Mouse (Mus musculus) MEL (cell line): ENCODE data around the gene Stard7. TPM values are rescaled to one million over a fixed set of nuclear protein-coding genes. Genes with fewer than 3 reads are reported as not detected.
A peak's percentile ranks its signal among the peaks of the same experiment; 100 is the strongest.

Source experiments
- DNase-seq: peaks from one replicate; pipeline ENCODE4 v3.0.0; 2011; ENCODE audit warnings: low read depth, low spot score
- H3K27ac ChIP-seq: 2 replicates; pipeline ENCODE4 v1.5.1; 2012; ENCODE audit warnings: low read depth, mild to moderate bottlenecking, control low read depth, low read length, moderate library complexity; ENCODE audit not compliant: control insufficient read depth
- H3K27me3 ChIP-seq, 2 experiments: fragments of 150-350 bp in 1 of 2; sonication (generic) in 1 of 2; 2 replicates each; pipeline ENCODE4 v1.6.1; 2012; ENCODE audit warnings: low read length in 2 of 2, mild to moderate bottlenecking in 2 of 2, improper control_type of control experiment in 1 of 2, moderate library complexity in 1 of 2; ENCODE audit not compliant: insufficient read depth in 2 of 2, control insufficient read depth in 1 of 2
- H3K36me3 ChIP-seq, 2 experiments: 2 replicates each; pipeline ENCODE4 v1.6.1; 2012 to 2014; ENCODE audit warnings: low read length in 2 of 2, improper control_type of control experiment in 1 of 2, inconsistent platforms in 1 of 2, mild to moderate bottlenecking in 1 of 2; ENCODE audit not compliant: insufficient read depth in 2 of 2, control insufficient read depth in 1 of 2
- H3K4me1 ChIP-seq, 2 experiments: fragments of 150-350 bp in 1 of 2; sonication (generic) in 1 of 2; 2 replicates each; pipeline ENCODE4 v1.6.1; 2012; ENCODE audit warnings: low read length in 2 of 2, improper control_type of control experiment in 1 of 2, mild to moderate bottlenecking in 1 of 2; ENCODE audit not compliant: insufficient read depth in 2 of 2, control insufficient read depth in 1 of 2
- H3K4me3 ChIP-seq, 2 experiments: fragments of 150-350 bp in 1 of 2; sonication (generic) in 1 of 2; 2 replicates each; pipeline ENCODE4 v1.5.1; 2012; ENCODE audit warnings: low read depth in 2 of 2, low read length in 2 of 2, mild to moderate bottlenecking in 2 of 2, moderate library complexity in 2 of 2, control low read depth in 1 of 2, improper control_type of control experiment in 1 of 2; ENCODE audit not compliant: control insufficient read depth in 1 of 2, insufficient read depth in 1 of 2
- H3K79me2 ChIP-seq: 2 replicates; pipeline ENCODE4 v1.6.1; 2012; ENCODE audit warnings: mild to moderate bottlenecking, low read length, moderate library complexity; ENCODE audit not compliant: control insufficient read depth, poor library complexity, insufficient read depth
- H3K9ac ChIP-seq: 2 replicates; pipeline ENCODE4 v1.6.1; 2012; ENCODE audit warnings: low read depth, mild to moderate bottlenecking, control low read depth, low read length, moderate library complexity; ENCODE audit not compliant: control insufficient read depth, poor library complexity, severe bottlenecking
- H3K9me3 ChIP-seq: fragments of 150-350 bp; sonication (generic); replicated peaks from 2 replicates; pipeline ENCODE4 v1.6.1; 2012; ENCODE audit warnings: mild to moderate bottlenecking, low read length, improper control_type of control experiment, moderate library complexity; ENCODE audit not compliant: insufficient read depth
- BHLHE40 ChIP-seq: IDR thresholded peaks from 2 replicates; pipeline ENCODE4 v1.6.1; 2012; ENCODE audit warnings: low read depth, mild to moderate bottlenecking, inconsistent platforms, low read length, improper control_type of control experiment, borderline replicate concordance
- CHD1 ChIP-seq: IDR thresholded peaks from 2 replicates; pipeline ENCODE4 v1.6.1; 2012; ENCODE audit warnings: low read depth, mild to moderate bottlenecking, inconsistent platforms, low read length, improper control_type of control experiment
- CHD2 ChIP-seq: IDR thresholded peaks from 2 replicates; pipeline ENCODE4 v1.6.1; 2011; ENCODE audit warnings: low read length, improper control_type of control experiment
- CTCF ChIP-seq, 3 experiments: IDR thresholded peaks in 2 of 3; conservative IDR thresholded peaks in 1 of 3; 2 replicates each; pipeline ENCODE4 v1.5.1; 2011 to 2012; ENCODE audit warnings: low read length in 3 of 3, low read depth in 2 of 3, mild to moderate bottlenecking in 2 of 3, improper control_type of control experiment in 1 of 3, inconsistent platforms in 1 of 3, mixed read lengths in 1 of 3, moderate library complexity in 1 of 3; ENCODE audit not compliant: control insufficient read depth in 1 of 3, insufficient read depth in 1 of 3, poor library complexity in 1 of 3, severe bottlenecking in 1 of 3
- E2F4 ChIP-seq: IDR thresholded peaks from 2 replicates; pipeline ENCODE4 v1.6.1; 2011; ENCODE audit warnings: low read depth, low read length, improper control_type of control experiment, borderline replicate concordance
- ELF1 ChIP-seq: IDR thresholded peaks from 2 replicates; pipeline ENCODE4 v1.6.1; 2014; ENCODE audit warnings: low read depth, mild to moderate bottlenecking, inconsistent platforms, low read length, improper control_type of control experiment, moderate library complexity
- EP300 ChIP-seq, 2 experiments: IDR thresholded peaks; 2 replicates each; pipeline ENCODE4 v1.6.1; 2011; ENCODE audit warnings: improper control_type of control experiment in 2 of 2, low read length in 2 of 2, low read depth in 1 of 2, mild to moderate bottlenecking in 1 of 2
- GATA1 ChIP-seq: IDR thresholded peaks from 2 replicates; pipeline ENCODE4 v1.6.1; 2011; ENCODE audit warnings: low read depth, low read length, improper control_type of control experiment
- MAFK ChIP-seq: IDR thresholded peaks from 2 replicates; pipeline ENCODE4 v1.6.1; 2011; ENCODE audit warnings: low read depth, mild to moderate bottlenecking, low read length, improper control_type of control experiment, borderline replicate concordance
- MAX ChIP-seq: IDR thresholded peaks from 2 replicates; pipeline ENCODE4 v1.6.1; 2011; ENCODE audit warnings: low read length, improper control_type of control experiment
- MEF2A ChIP-seq: IDR thresholded peaks from 2 replicates; pipeline ENCODE4 v1.6.1; 2014; ENCODE audit warnings: low read depth, mild to moderate bottlenecking, inconsistent platforms, low read length, improper control_type of control experiment; ENCODE audit not compliant: poor library complexity, insufficient replicate concordance, severe bottlenecking; ENCODE audit errors: extremely low read depth
- MYB ChIP-seq: IDR thresholded peaks from 2 replicates; pipeline ENCODE4 v1.6.1; 2011; ENCODE audit warnings: mild to moderate bottlenecking, low read depth, low read length, improper control_type of control experiment
- NELFE ChIP-seq: IDR thresholded peaks from 2 replicates; pipeline ENCODE4 v1.6.1; 2011; ENCODE audit warnings: low read depth, low read length, improper control_type of control experiment
- NRF1 ChIP-seq: IDR thresholded peaks from 2 replicates; pipeline ENCODE4 v1.6.1; 2014; ENCODE audit warnings: low read depth, mild to moderate bottlenecking, inconsistent platforms, low read length, improper control_type of control experiment, moderate library complexity; ENCODE audit not compliant: poor library complexity, insufficient read depth, severe bottlenecking
- POLR2AphosphoS2 ChIP-seq: IDR thresholded peaks from 2 replicates; pipeline ENCODE4 v1.6.1; 2011; ENCODE audit warnings: low read length, improper control_type of control experiment
- RAD21 ChIP-seq: IDR thresholded peaks from 2 replicates; pipeline ENCODE4 v1.6.1; 2011; ENCODE audit warnings: mild to moderate bottlenecking, low read depth, low read length, improper control_type of control experiment
- SMC3 ChIP-seq: IDR thresholded peaks from 2 replicates; pipeline ENCODE4 v1.6.1; 2011; ENCODE audit warnings: low read depth, low read length, improper control_type of control experiment
- TAL1 ChIP-seq: IDR thresholded peaks from 2 replicates; pipeline ENCODE4 v1.6.1; 2012; ENCODE audit warnings: mild to moderate bottlenecking, inconsistent platforms, low read length, moderate library complexity, mixed read lengths
- TBP ChIP-seq: IDR thresholded peaks from 2 replicates; pipeline ENCODE4 v1.8.0; 2011; ENCODE audit warnings: low read depth, low read length, improper control_type of control experiment
- TCF12 ChIP-seq: IDR thresholded peaks from 2 replicates; pipeline ENCODE4 v1.6.1; 2014; ENCODE audit warnings: low read depth, mild to moderate bottlenecking, inconsistent platforms, low read length, improper control_type of control experiment, moderate library complexity
- USF1 ChIP-seq: IDR thresholded peaks from 2 replicates; pipeline ENCODE4 v1.6.1; 2014; ENCODE audit warnings: low read depth, mild to moderate bottlenecking, inconsistent platforms, low read length, improper control_type of control experiment, moderate library complexity
- ZC3H11A ChIP-seq: IDR thresholded peaks from 2 replicates; pipeline ENCODE4 v1.6.1; 2012; ENCODE audit warnings: low read depth, mild to moderate bottlenecking, inconsistent platforms, low read length, improper control_type of control experiment
- ZKSCAN1 ChIP-seq: IDR thresholded peaks from 2 replicates; pipeline ENCODE4 v1.6.1; 2012; ENCODE audit warnings: low read depth, mild to moderate bottlenecking, inconsistent platforms, low read length, improper control_type of control experiment, moderate library complexity
- ZNF384 ChIP-seq: IDR thresholded peaks from 2 replicates; pipeline ENCODE4 v1.6.1; 2012; ENCODE audit warnings: low read depth, mild to moderate bottlenecking, inconsistent platforms, low read length, improper control_type of control experiment
- polyA plus RNA-seq, 2 experiments: library from polyadenylated mRNA; stranded (reverse) in 1 of 2; unstranded in 1 of 2; fragments of >175 nt in 1 of 2; fragments of >200 nt in 1 of 2; gene quantifications; 2 replicates each; pipeline versions ENCODE4 v1.2.1 to v1.2.4; 2012; ENCODE audit warnings: low replicate concordance in 2 of 2, low read depth in 1 of 2; ENCODE audit not compliant: insufficient read length in 2 of 2, insufficient read depth in 1 of 2, missing spikeins in 1 of 2
- total RNA-seq: library from RNA; depleted of rRNA; stranded (reverse); fragments of 300-350 nt; gene quantifications from 2 replicates; pipeline ENCODE4 v1.2.3, GENCODE M21; 2012

Stard7 gene
- total and polyA plus RNA-seq, 3 experiments = 87.7 to 134 (median 87.9) TPM

DNA sequence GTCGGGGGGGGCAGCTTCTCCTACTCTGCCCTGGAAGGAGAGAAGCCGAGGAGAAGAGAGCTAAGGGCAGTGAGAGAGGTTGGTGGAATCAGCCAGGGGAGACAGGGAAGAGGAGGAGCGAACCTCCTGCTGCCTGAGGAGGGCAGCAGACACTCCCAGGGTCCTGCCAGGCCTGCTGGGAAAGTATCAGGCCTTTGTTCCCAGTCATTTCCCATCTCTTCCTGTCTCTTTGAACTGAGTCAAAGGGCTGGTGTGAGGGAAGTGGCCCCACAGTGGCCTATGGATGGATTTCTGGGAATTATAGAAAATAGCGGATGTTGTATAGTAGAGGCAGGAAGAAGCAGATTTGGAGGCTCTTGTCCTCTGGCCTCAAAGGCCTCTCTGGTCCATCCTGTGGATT is 43.9 kb downstream of the Stard7 start:
- Histone ChIP-seq H3K9me3 (no peaks in the 10 kb centered on the region), H3K79me2 (no peaks in the 10 kb centered on the region), H3K4me1 (no peaks in the 10 kb centered on the region), H3K36me3 (no peaks in the 10 kb centered on the region), H3K27me3 (peaks cover 0 to 2% of the 10 kb centered on the region in 2 experiments; a peak in 1 of 4 replicates), H3K4me3 (no peak overlapping the region), H3K27ac (no peak overlapping the region)
- DNase-seq = no peak
- TF ChIP-seq CTCF (IDR thresholded peaks at IDR 0.05 in 2 of 3, conservative IDR thresholded peaks at IDR 0.05 in 1 of 3; ENCODE audit: control insufficient read depth in 1 of 3, insufficient read depth in 1 of 3, low read depth in 2 of 3, low read length in 3 of 3, poor library complexity in 1 of 3, severe bottlenecking in 1 of 3) = peak in 1 of 3 experiments; percentile 22; a peak in 1 of 6 replicates
- no peak for TF ChIP-seq BHLHE40
- TF ChIP-seq, all 39 proteins: peak for 1
- H3K9ac ChIP-seq = no peak overlapping the region

DNA sequence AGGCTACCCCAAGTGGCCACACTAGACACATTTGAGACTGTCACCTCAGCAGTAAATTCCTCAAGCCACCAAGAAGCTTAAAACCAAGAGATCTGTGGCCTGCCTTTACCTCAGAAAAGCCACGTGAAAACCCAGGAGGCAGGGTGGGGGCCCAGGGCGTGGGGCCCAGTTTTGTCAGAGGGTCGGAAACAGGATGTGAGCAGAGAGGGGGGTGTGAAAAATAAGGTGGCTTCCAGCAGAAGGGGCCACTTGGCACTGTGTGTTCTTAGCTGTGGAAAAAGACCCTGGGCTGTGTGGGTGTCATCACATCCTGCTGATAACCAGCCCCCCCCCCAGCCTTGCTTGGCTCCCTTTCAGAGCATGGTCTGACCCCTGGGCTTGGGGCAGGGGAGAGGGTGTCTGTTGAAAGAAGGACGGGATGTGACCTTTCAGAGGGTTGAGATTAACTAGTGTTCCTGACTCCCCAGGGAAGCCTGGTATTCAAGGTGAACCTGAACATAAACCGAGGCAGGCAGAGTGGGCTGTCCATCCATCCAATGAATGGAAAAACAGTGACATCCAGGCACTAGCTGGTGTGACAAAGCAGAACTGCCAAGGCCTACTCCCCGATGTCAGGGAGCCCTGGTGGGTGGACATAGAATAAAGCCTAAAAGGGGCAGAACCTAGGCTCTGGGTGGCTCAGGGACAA is 44.6 kb downstream of the Stard7 start:
- no peaks in the 10 kb centered on the region for H3K36me3 ChIP-seq
- no peaks in the 10 kb centered on the region for H3K4me1 ChIP-seq
- no peak overlapping the region for H3K27ac ChIP-seq
- H3K27me3 ChIP-seq = peaks cover 0 to 2% of the 10 kb centered on the region in 2 experiments; a peak in 1 of 4 replicates
- TF ChIP-seq ELF1 = no peak
- TF ChIP-seq MYB = no peak
- no peak for TF ChIP-seq BHLHE40
- TF ChIP-seq ZKSCAN1 = no peak
- no peak for TF ChIP-seq CHD2
- no peak for TF ChIP-seq NRF1
- no peak for TF ChIP-seq TBP
- DNase-seq = no peak
- no peak overlapping the region for H3K9ac ChIP-seq
- H3K79me2 ChIP-seq = no peaks in the 10 kb centered on the region
- no peaks in the 10 kb centered on the region for H3K9me3 ChIP-seq
- no peak overlapping the region for H3K4me3 ChIP-seq

DNA sequence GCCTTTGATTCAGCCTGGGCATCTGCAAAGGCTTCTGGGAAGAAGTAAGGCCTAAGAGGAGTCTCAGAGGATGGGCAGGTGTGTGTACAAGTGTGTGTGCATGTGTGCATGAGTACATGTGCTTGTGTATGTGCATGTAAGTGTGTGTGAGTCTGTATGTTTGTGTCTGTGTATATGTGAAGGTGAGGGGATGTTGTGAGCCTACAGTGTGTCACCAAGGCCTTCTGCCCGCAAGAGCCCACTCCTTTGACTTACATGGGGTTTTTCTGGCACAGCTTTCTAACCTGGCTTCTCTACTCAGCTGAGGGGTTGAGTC is 45.1 kb downstream of the Stard7 start:
- Histone ChIP-seq H3K27ac (no peak overlapping the region), H3K36me3 (no peaks in the 10 kb centered on the region), H3K9ac (no peak overlapping the region), H3K4me1 (no peaks in the 10 kb centered on the region), H3K27me3 (peaks cover 0 to 2% of the 10 kb centered on the region in 2 experiments; a peak in 1 of 4 replicates), H3K4me3 (no peak overlapping the region), H3K79me2 (no peaks in the 10 kb centered on the region), H3K9me3 (no peaks in the 10 kb centered on the region)
- TF ChIP-seq MAX (no peak), POLR2AphosphoS2 (no peak), ZKSCAN1 (no peak), E2F4 (no peak), SMC3 (no peak), MAFK (no peak), MEF2A (no peak), ZC3H11A (no peak), ELF1 (no peak), EP300 (IDR thresholded peaks at IDR 0.05; ENCODE audit: low read depth in 1 of 2, low read length in 2 of 2) (no peak), NELFE (no peak), USF1 (no peak), RAD21 (no peak), GATA1 (no peak), MYB (no peak), ZNF384 (no peak), TAL1 (no peak), CHD1 (no peak), TCF12 (no peak)
- no peak for DNase-seq
